Mouse (Mus musculus): Measurements from ENCODE around the gene Spata5.
"Not testable (repeated sequence)": the region's sequence is repeated elsewhere in the genome, so short reads cannot be mapped to it uniquely, and the experiment has no call there.

Gene Spata5

DNA sequence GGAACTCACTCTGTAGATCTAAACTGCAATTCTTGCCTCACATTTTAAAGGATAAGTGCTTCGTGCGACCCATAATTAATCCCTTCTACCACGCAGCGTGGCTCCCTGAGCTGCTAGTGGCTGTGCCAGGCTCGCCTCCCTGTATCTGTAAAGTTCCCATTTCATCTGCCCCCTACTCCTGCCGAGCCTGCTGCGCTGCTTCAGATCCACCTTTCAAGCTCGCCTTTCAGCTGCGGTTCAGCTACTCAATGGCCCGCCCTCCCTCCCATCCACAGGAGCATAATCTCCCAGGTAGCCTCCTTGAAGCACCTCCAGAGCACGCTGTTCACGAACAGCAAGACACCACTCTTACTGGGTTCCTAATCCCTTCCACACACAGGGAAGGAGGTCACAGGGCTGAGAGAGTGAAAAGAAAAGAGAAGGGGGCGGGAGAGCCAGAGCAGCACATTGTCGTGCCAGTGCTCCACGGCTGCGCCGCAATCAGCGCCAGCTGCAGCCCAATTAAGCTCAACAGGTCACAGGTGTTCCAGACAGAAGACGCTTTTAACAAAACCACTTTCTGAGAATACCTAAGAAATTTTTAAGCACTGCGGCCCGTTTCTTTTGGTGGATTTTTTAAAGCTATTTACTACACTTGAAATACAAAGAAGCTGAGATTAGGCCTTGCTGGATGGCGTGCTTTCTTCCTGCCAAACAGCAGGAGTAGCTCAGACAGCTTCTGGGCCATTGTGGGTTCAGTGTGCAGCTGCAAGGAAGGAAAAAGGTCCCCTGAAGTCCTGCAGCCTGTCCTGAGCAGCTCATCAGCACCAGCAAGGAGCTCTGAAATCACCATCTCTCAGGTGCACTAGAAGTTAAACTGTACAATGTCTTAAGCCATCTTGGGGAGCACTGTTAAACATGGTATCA, 150.2 kb downstream of the Spata5 start:
- no peak for DNase-seq (ENCODE audit: low spot score)

DNA sequence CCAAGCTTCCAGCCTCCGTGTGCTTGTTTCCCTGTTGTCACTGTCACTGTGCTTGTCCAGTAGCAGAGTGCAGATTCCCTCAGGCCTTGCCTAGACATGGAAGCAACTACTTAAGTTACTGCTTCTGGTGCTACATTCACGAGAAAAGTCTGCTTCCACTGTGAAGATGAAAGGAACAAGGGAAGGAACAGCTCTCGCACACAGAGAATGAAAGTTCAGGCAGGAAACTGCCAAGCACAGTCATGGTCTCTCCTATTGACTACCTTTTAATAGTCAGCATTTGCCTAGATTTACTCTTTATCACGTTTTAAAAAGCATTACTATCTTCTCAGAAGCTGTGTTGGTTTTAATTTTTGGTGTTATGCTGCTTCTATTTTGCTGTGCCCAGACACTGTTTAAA, 151.9 kb downstream of the Spata5 start:
- no peak for DNase-seq (ENCODE audit: low spot score)

DNA sequence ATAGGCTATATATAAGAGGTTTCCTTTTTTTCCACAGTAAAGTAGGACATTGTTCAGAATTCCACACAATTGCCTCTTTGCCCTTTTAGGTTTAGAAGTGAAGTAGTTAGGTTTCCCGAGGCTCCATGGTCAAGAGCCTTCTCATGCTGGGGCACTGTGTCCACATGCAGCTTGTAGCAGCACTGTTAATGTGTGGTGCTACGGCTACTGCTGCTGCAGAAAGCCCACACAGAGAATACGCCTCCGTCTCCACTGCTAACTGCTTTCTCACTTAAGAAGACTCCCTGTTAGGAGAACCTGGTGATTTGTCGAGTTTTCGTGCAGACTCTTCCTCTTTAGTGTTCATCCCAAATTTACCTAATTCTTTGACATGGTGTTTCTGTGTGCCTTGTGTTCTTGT, 152.4 kb downstream of the Spata5 start:
- no peak for DNase-seq (ENCODE audit: low spot score)

DNA sequence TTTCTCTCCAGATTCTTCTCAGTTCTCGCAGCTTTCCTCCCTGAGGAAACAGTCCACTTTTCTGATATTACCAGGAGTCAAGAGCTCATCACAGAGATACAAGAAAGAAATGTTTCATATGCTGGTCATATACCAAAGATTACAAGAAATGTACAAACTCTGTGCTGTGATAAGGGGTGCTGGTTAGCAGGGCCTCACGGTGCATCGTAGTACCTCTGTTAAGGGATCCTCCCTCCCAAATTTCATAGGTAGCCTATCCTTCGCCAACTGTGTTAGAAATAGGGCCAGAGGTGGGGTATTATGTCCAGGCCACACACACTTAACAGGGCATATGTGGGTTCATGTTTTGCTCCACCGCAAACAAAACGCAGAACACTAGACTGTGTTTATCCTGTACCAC, 157.1 kb downstream of the Spata5 start:
- DNase-seq (ENCODE audit: low spot score) = no peak

DNA sequence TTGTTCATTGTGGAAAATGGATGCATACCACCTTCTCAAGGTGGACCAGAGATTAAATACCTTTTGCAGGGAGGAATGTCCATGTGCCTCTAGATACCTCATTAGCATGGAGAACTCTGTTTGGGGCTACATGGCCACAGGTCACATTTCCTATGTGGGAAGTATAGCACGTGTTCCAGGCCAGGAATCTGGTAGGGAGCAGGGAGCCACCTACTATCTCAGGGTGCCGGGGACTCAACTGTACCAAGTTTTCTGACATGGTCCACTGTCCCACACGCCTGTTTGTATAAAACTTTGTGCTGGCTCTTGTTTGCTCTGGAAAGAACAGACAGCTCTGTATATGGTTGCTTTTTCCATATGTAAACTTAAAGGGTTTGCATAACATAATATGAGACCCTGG, 158.0 kb downstream of the Spata5 start:
- no peak for DNase-seq (ENCODE audit: low spot score)

DNA sequence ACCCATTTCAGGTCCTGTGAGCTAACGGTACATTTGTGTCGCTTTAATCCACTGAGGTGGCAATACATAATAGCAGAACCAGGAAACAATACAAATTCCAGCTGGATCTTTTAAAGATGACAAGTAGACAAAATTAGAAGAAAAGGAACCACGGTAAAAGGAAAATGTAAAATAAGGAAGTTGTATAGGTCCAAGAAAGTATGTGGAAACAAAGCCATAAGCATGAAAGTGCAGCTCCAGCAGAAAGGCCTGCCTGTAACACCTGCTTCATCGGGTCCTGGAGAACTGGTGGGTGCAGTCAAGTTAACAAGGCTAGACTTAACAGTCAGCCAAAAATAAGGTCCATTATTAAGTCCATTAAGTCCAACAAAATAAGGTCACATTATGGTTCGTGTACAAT, 164.9 kb downstream of the Spata5 start:
- DNase-seq (ENCODE audit: low spot score) = no peak

DNA sequence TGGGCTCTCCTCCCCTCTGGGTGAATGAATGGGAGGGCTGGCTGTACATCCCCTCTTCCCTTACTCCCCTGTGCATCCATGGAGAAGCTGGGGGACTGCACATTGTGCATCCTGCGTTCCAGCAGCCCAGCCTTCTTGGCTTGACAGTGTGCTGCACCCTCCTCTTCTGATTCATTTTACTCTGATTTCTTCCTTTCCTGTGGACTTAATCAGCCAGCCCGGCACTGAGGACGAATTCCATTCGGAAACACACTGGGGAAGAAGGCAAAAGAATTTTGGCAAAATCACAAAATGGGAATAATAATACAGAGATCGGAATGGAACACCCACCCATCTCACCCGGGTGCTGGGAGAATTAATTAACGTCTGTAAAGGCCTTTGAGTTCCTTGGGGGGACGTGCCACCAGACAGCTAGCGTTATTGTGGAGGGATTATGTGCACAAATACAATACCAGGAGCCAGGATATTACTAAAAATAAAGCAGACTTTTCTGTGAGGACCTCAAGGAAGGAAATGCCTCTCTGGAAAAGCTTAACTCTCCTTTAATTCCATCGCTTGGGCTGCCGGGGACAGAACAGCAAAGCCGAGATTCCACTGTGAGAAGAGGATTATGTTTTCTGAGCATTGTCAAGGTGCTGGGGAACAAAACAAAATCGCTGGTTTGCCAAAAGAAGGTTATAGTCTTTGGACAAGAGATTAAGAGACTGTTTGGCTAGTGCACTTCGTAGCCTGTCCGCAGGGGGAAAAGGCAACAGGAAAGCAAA, 166.5 kb downstream of the Spata5 start:
- DNase-seq (ENCODE audit: low spot score) = no peak

DNA sequence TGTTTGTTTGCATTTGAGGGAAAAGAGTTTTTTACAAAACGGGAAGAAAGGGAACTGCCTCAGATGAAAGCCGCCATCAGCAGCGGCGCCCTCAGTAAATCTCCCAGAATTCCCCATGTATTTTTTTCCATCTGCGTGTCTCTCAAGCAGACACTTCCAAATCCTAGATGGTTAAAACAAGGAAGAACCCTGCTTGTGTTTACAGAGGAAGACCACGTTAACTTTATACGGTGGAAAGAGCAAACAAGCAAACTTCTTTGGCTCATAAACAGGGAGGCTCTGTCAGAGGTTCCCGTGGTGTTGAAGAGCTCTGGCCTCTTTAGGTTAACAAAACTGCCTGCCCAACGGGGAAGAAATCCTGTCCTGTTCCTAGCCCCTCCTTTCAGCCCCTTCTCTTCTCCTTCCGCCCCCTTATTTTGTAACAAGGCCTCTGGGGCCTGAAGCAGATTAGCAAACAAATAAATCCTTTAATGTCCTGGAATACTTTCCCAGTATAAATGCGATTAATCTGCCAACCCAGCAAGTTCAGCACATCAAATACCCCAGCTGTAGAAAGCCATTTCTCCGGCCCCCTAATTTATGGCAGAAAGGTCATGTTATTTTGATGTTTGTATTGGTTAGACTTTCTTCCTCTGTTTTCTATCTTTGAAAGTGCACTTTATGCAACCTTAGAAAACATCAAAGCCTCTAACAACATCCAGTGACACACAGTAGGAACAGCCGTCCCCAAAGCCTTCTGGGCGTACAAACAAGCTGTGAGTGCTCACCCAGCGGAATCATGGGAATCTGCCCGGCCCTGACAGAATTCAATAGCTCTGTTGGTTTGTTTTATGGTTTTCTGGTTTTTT, 167.3 kb downstream of the Spata5 start:
- DNase-seq (ENCODE audit: low spot score) = no peak

DNA sequence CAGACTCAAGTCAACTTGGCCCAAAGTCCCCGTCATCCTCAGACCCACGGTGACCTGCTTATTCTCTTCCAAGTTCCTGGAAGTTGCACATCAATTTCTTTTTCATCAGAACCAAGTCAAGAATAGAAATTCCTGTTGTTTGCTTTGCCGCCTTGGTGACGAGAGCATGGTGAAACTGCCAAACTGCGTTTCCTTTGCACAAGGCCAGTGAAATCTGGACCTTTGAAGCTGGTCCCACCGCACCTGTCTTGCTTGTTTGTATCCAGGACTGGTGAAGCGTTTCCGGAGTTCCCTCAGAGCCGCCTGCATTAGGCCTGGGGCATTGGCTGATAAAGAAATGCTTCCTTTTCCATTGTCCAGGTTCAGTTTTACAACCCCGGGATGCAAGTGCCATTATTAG, 176.0 kb downstream of the Spata5 start:
- DNase-seq (ENCODE audit: low spot score) = no peak

DNA sequence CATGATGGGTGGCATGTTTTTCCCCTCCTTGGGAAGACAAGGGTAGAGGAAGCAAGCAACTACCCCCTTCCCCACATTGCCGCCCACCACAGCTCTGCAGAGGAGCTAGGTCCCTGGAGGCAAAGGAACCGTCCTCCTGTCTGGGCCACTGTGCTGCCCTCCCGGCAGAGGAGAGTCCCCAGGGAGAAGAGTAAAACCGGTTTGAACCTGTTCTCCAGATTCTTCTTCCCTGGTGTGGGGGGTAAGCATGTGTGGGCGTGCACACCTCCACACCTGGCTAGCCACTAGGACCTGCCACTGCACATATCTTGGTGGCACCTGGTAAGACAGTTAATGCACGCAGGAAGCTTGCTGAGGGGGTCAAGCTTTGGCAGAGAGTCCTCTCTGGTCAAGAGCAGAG, 176.8 kb downstream of the Spata5 start:
- no peak for DNase-seq (ENCODE audit: low spot score)

DNA sequence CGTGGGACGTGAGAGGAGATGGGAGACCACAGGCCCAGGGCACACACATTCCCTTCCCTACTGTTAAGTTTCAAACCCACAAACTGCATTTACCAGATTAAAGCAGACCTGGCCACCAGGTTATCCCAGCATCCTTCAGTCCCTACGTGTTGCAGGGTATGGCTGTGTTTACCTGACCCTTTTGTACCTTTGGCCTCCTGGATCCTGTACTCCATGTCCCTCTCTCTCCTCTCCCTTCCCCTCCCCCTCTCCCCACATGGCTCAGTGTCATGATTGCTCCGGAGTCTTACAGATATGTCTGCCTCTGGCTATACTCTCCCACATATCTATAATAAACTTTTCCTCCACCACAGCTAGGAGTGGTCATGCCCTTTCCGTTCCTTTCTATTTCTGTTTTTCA, 177.5 kb downstream of the Spata5 start:
- no peak for DNase-seq (ENCODE audit: low spot score)

DNA sequence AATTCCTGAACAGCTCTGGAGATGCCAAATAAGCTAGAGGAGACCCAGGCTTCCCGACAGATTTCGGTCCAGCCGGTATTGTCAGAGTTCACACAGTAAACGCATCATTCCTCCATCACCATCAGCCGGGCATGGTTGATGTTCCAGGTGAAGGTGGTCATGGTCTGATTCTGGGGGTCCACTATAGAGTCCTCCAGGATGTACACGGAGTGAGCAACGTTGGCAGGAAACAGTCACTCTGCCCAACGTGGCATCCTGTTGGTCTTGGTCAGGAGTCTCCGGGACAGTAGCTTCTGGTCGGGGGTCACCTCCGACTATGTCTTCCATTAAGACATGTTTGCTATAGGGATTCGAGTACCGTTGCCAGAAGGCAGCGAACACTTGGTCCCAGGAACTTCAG, 179.9 kb downstream of the Spata5 start:
- not testable (repeated sequence) for DNase-seq (ENCODE audit: low spot score)

DNA sequence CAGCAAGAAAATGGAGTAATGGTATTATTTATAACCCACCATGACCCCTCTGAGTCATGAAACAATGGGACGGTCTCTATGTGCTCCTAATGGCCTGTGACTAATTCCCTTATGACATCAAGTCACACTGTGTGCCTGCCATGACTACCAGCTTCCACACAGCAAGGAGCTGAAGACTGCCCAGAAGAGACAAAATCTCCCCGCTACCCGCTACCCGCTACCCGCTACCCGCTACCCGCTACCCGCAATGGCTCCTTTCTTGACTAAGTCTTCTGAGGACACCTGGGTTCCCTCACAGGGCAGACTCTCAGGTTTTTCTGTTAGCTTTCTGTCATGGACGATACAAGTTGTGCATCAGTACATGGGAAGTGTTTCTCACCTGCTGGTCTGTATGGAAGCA, 182.7 kb downstream of the Spata5 start:
- DNase-seq (ENCODE audit: low spot score) = no peak

DNA sequence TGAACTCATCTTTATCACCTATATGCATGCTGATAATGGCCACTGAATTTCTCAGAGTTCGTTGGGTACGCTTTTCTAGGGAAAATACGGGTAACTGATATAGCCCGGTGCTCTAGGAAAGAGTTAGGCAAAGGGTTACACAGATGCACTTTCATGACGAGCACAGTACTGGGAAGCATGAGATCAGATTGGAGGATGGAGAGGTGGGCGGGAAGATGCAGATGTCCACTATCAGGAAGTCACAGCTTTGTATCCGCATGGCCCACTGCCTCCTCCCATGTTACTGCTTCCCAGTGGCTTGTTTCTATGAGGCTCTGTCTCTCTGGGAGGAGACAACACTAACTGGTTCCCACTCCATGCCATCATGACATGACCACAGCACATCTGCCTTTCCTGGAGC, 183.2 kb downstream of the Spata5 start:
- no peak for DNase-seq (ENCODE audit: low spot score)

DNA sequence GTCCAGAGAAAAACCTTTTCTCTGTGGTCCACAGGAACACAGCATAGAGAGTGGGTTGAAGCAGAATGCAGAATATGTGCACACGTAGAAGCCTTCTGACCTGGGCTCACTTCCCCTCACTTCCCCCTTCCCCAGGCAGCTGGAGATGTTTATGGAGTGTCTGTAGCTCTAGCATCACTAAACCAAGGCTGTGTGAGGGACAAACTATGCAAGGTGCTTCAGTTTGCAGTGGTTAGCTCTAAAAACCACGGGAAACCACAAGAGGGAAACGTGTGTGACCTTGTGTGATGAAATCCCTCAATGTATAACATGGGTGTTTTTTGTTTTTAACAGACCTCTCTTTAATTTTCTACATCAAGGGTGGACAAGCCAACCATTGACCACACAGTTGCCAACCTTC, 183.8 kb downstream of the Spata5 start:
- DNase-seq (ENCODE audit: low spot score) = no peak

DNA sequence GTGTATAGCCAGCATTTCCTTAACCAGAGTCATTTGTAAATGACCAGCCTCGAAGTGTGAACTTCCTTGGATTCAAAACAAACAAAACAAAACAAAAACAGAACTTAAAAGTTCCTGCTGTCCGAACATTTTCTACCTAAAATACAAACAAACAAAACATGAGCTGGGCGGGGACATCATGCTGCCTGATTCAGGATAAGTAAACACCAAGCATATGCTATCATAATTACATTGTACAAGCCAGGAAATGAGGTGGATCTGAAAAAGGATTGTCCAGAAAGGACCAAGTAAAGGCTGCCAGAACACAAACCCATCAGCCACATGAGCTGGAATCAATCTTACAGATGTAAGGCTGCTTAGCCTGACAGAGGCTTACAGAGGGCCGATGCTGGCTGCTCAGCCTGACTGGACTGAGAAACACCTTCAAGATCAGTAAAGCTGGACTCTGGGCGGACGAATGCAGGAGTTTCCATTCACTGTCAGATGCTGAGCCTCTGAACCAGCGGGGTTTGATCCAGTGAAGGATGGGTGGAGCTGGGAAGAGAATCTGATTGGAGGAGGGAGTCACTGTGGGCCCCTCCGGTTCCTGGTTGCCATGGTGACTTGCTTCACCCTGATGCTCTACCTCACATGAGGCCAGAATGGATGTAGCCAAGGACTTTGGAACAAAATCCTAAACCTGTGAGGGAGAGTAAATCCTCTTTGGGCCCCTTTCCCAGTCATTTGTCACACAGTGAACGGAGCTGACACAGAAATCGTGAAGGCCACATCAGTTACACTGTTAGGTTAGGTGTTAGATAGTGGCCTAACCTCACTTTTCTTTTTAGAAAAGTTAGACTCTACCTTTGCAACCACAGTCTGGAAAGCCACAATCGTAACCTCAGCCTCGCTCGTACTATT, 185.5 kb downstream of the Spata5 start:
- no peak for DNase-seq (ENCODE audit: low spot score)

DNA sequence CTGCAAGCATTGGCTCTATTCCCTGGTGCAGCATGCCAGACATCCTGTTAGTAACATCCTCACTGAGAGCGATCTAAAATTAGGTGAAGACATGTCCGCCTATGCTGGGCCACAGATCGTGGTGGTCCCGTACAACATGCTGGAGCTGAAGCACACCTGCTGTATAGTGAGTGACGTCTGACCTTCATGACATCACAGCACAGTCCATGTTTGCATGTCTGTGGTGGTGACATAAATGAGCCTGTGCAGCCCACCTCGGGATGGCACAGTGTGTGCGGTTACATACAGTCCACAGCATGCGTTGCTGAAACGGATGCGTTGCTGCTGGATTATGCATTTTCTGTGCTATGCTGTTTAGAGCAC, 186.2 kb downstream of the Spata5 start:
- DNase-seq (ENCODE audit: low spot score) = no peak

DNA sequence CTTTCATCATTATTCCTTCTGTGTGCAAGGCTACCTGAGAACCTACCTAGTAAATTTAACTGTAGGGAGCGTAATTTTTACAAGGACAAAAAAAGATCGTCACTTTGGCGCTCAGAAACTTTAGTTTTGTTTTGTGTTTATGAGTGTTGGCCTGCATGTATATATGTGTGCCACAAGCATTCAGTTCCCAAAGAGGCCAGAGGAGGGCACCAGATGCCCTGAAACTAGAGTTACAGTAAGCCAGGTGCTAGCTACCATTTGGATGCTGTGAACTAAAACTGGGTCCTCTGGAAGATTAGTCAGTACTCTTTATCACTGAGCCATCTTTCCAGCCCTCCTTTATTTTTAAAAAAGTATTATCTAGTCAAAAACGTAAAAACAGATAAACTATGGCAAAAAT, 189.2 kb downstream of the Spata5 start:
- no peak for DNase-seq (ENCODE audit: low spot score)

DNA sequence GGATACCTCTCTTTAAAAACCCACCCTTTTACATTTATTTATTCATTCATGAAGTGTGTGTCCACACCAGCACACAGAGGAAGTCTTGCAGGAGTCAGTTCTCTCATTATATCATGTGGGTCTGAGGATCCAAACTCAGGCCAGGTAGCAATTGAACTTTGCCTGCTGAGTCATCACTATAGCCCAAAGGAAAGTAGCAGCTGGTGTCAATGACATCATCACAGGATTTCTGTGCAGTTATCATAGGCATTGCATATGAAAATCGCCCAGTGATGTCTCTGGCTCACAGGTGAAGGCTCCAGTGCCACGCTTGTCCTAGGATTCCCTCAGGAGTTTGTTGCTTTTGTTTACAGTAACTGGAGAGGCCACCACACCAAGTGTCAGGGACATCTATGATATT, 191.0 kb downstream of the Spata5 start:
- no peak for DNase-seq (ENCODE audit: low spot score)

DNA sequence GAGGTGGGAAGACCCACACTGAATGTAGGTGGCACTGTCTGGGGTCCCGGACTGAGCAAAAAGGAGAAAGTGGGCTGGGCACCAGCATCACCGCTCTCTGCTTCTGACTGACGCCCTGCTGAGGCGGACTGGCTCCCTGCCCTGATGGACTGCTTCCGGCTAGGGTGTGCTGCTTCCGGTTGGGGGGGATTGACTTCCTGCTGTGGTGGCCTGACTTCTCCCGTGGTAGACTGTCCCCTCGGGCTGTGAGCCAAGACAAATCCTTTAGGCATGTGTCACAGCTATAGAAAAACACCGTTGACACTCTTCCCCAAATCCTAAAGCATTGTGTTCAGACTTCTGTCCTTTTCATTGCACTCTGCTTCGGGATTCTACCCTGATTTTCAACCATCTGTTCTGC, 194.0 kb downstream of the Spata5 start:
- DNase-seq (ENCODE audit: low spot score) = no peak

DNA sequence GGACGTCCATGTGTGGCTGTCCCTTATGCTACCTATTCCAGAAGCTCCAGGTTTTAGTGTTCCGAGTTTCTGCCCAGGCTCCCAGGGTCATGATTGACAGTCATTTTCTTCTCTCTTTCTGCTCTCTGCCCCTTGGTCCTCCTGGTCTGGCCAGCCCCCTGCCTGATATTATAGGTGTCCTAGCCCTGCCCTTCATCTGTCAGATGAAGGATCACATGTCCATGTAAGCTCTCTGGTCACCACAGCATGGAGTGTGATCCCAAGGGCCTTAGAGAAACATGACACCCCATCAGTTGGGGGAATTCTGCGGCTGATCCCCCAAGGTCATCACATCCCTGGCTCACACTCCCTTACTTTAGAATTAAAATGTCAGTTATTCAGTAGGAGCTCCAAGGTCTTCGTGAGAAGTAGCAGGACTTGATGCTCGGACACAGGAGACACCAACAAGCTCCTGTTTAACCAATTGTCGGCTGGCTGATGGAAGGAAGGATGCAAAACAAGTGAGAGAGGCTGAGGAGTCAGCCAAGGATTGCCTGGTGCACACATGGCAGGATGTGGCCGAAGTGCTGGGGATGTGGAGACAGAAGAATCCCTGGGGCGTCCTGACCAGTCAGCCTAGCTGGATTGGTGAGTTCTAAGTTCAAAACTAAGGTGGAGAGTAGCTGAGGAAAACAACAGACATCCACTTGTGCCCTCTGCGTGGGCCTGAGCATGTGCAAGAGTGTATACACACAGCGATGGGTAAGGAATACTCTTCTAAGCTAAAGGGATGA, 195.4 kb downstream of the Spata5 start:
- no peak for DNase-seq (ENCODE audit: low spot score)

All from ovary, postnatal 36 days (tissue).